Mouse (Mus musculus) spleen, postnatal 36 days (tissue): Measurements from ENCODE around the gene Mfge8.

ENCODE experiments used
- DNase-seq, 2 experiments: peaks; one replicate each; pipeline ENCODE4 v3.0.0; 2022; ENCODE audit warnings: low spot score in 2 of 2, mixed read lengths in 1 of 2

Gene Mfge8

DNA sequence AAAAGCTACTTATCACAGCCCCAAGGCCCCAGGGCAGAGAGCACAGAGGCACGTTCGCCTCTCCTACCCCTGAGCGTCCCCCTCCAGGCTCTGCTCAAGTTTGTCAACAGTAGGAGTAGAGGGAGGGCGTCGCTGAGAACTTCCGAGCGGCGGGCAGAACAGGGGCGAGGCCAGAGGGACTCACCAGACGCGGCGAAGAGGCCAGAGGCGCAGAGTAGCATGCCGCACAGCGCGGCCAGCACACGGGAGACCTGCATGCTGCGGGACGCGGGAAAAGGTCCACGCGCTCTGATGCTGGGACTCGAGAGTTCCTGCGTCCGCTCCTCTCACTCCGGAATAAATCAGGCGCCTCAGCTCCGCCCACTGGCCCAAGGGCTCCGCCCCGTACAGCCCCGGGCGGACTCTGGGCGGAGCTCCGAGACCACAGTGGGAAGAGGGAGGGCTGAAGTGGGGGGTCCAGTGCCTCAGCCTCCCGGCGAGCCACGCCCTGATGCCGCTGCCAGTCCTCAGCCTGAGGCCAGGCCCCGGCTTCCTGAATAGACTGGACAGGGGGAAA lies at the start of gene Mfge8:
TSS of gene Mfge8 (minus strand) at position 350 of the 556 bp plus-strand sequence.
- peak; percentile 84 to 85 for DNase-seq

DNA sequence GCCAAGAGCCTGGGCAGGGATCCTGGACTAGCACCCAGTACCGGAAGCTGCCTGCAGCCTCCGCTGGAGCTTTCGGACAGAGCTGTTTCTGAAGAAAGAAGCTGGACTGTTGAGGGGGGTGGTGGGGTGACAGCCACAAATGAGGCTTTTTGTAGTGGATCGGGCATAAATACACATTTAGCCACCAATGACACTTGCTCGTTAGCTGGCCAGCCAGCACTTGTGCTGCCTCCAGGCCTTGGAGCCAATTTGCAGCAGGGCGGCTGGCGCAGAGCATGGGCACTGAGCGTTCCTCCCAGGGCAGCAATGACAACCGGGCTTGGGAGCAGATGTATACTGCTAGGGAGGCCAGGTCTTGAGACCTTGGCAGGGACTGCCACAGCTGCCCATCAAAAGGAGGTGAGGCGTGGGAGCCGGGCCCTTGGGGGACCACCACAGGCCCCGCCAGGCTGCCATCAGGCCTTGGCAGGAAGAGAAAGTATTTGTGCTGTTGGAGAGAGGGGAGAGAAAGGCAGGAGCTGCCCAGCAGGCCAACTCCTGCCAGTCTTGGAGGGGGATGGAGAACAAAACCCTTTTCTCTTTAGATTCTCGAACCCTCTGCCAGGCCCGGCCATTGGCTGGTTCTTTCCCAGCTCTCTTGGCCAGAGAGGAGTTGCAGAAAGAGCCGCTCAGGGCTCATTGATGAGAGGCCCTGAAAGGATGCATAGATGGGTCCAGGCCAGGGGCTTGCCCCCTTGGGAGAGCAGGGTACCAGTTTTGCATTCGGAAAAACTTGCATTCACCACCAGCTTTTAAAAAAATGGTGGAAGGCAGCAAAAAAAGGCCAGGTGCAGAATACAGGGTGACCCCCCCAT lies 45.9 kb upstream of the Mfge8 start:
- no peak for DNase-seq

DNA sequence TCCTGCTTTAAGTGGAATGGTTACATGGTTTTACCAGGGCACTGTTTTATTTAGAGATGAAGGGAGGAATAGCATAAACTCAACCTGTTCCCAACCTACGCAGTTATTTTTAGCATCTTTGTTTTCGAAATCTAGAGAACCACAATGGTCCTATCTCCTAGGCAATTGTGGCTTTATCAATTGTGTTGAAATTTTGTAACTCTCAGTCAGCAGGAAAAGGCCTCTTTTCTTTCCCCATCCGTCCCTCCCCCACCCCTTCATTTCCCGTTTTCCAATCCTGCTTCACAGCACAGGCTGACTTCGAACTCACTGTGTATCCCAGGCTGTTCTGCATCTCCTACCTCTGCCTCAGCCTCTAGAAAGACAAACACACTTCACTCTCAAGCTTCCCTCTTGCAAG lies 45.1 kb upstream of the Mfge8 start:
- no peak for DNase-seq

DNA sequence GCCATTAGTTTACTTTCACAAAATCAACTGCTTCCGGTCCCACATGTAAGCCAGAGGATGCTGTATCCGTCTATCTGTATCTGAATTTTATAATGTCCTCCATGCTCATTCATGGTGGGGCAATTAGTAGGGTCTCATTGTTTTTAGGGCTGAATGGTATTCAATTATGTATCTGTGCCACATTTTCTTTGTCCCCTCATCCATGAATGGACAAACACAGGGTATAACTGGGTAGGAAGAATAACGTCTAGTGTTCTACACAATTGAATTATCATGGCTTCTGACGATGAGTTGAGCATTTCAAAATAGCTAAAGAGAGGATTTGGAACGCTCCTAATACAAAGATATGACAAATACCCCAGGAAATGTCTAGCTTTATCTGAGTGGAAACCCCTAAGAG lies 42.6 kb upstream of the Mfge8 start:
- DNase-seq = no peak

DNA sequence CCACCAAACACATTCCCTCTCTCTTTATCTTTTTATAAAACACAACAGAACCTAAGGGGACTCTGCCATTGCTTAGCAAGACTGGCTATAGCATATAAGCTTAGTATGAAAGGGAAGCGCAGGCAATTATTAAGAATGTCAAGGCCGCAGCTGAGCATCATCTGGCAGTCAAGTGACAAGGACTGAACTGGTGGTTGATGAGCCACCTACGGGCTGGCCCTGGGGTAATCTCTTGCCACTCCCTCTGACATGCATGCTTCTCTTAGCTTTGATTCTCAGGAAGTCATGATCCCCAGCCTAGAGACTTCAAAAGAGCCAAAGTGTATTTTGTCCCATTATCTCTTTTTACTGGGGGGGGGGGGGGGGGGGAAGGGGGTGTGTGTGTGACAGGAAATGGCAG lies 41.7 kb upstream of the Mfge8 start:
- DNase-seq = peak in 1 of 2 experiments; percentile 3

DNA sequence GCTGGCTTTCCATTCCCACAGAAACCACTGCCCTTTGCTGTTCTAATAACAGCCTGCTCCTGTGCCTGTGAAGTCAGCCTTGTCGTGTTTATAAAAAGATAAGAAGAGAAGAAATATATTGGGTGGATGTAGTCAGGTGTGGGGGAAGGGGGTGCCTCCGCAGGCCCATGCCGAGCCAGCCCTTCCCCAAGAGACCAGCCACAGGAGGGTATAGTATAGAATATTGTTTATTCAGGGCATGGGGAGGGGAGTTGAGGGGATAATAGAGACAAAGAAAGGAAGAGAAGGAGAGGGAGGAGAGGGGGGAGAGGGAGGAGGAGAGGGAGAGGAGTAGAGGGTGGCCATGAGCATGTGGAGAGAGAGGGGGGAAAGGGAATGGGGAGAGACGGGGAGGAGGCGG lies 40.4 kb upstream of the Mfge8 start:
- DNase-seq = no peak

DNA sequence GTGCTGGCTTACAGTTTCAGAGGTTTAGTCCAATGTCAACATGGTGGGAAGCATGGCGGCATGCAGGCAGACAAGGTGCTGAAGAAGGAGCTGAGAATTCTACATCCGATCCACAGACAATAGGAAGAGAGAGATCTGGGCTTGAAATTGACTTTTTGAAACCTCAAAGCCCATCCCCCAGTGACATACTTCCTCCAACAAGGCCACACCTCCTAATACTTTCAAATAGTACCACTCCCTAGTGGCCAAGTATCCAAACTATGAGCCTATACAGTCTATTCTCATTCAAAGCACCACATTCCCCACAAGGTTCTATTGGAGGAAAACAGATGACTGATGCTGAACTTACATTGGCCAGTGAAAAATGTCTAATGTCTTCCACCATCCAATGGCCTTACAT lies 38.7 kb upstream of the Mfge8 start:
- no peak for DNase-seq

DNA sequence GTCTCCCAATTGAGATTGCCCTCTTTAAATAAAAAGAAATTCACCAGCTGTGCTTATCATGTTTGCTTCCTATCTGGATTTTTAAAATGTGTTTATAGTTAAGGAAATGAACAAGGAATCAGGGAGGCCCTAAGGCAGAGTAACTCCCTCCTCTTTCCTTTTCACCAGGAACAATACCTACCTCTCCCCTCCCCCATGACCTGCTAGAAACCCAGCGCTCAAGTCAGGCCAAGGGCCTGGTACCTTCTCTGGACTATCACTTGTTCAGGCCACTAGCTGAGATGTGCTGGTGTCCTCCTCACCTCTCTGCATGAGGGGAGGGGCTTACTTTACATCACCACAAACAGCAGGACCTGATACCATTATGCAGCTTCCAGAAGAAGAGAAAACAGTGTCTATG lies 34.6 kb upstream of the Mfge8 start:
- DNase-seq = no peak

DNA sequence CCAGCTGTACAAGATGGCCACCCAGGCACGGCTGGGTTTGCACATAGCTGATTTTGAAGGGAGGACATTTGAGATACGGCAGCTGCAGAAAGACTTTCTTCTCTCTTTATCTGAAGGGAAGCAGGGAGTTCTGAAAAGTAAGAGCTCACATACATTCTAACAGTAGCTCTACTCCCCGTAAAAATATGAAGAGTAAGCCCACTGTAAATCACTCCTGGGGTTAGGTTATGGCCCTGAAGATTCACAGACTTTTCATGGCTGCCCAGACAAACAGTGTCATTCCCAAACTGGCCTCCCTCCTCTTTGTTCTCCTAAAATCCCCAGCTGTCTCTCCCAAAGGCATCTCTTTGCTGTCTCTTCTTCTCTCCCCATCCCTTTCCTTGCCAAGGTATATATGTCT lies 24.9 kb upstream of the Mfge8 start:
- no peak for DNase-seq

DNA sequence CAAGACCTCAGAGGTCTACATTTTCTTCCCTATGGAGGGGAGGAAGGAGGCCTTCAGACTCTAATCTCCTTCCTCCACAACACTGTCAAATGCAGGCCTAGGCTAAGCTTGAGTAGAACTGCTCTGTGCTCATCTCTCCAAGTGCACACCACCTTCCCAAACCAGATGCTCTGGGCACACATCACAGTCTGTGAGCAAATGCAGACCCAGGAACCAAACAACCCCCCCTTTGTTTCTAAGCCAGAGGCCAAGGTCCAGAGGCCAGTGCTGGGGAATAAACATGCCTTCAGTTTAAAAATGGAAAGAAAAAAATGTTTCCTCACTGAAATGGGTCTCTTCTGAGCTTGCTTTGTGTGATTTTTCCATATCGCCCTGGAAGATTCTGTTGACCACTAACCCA lies 22.9 kb upstream of the Mfge8 start:
- no peak for DNase-seq

DNA sequence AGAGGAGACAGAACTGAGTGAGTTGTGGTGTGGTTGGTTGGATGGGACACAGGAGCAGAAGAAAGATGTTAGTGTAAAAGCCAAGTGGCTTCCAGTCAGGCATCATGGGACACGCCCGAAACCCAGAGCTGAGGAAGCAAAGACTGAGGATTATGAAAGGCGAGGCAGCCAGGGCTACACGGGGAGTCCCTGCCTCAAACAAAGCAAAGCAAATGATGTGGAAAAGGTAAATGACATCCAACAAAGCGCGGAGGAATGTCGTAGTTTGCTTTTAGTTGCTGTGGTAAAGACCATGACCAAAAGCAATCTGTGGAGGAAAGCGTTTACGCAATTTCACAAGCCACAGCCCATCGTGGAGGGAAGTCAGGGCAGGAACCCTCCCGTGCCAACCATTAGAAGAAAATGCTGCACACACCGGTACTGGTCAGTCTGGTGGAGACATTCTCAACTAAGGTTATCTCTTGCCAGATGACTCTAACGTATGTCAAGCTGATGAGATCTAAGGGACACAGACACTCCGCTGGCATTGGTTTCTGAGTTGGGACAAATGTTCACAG lies 18.2 kb upstream of the Mfge8 start:
- no peak for DNase-seq

DNA sequence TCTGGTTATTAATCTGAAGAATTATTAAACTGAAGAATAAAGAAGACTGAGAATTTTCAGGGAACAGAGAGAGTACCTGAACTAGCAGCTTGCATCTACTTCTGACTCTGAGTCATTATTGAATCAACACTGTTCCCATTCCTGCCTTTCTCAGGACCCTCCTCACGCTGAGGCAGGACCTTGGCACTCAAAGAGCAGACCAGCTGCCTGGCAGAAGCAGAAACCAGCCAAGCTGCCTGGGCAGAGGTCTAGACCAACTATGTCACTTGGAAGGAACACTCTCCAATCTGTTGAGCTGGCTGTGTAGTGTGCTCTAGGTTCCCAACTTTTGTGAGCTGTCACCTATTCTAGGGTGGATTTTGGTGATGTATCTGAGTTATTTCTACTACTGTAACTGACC lies 10.5 kb upstream of the Mfge8 start:
- DNase-seq = no peak

DNA sequence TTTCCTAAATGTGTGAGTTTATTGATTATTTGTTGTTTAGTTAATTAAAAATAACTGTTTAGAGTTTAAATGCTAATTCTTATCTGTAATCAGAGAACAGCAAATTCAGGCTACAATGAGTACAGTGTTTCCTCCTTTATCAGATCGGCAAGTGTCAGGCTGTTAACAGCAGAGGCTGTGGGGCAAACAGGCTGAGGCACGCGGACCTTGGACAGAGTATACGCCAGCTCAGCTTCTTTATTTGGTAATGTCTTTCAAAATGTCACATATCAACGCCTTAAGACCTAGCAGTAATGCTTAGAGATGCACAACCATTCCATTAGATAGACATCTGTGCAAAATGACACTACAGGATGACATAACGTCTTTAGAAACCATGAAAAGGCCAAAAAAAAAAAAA lies 662 bp upstream of the Mfge8 start:
- no peak for DNase-seq

DNA sequence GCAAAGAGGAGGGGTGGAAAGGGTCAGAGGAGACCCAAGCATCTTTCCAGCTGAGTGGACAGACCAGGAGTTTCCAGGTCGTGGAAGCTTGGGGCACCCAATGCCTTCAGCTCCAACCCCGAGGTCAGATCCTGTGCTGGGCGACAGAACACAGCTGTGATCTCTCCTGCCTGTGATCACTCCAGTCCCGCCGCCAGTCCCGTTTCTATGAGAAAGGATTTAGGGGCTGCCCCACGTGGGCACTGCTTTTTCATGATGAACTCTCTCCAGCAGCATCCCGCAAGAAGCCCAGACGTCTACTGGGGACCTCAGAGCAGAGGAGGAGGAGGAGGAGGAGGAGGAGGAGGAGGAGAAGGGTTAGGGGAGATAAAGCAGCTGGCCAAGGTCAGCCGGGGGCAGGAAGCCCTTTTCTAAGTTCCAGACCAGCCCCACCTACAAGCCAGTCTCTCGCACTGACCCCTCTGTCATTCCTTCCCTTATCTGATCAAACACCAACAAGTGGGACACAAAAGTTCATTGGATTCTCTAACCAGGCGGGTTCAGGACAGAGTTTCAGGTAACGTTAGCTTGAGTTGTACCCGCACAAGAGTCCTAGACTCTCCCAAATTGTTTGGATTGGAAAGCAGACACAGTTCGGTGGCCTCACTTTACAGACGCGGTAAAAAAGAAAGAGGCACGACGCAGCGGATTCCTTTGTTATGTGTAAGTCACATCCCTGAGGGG lies 768 bp downstream of the Mfge8 start:
- DNase-seq = no peak

DNA sequence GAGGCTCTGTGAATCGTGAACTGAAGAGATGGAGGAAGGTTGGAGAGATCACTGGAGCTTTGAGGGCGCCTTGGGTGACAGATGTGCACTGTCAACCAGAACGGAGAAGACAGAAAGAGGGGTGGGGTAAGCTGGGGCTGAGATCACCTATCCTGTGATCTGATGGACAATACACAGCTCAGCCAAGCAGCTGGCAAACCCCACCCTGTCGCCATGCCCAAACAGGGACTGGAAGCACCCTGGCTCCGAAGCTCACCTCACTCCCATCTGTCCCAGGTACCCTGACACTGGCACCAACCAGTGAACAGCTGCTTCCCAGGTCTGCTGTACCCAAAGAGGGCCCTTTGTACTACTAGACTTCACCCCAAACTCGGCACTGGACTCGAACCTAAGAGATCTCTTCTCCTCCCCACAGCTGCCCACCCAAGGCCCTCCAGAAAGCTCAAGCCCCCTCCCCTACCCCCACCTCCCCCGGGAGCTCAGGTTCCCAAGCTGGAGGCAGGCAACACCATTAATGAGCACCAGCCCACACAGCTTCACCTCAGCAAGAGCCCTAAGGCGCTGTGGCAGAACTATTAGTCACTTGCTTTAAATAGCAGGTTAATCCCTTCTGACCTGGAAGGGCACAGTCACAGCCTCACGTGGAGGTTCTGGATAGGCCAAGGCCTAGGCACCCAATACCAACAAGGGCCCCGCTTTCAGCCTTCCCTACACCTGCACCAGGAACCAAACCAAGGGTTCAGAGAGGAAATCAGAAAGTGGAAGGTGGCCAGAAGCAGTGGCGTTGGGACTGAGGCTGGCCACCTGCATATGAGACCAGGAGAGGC lies 1.6 kb downstream of the Mfge8 start:
- no peak for DNase-seq

DNA sequence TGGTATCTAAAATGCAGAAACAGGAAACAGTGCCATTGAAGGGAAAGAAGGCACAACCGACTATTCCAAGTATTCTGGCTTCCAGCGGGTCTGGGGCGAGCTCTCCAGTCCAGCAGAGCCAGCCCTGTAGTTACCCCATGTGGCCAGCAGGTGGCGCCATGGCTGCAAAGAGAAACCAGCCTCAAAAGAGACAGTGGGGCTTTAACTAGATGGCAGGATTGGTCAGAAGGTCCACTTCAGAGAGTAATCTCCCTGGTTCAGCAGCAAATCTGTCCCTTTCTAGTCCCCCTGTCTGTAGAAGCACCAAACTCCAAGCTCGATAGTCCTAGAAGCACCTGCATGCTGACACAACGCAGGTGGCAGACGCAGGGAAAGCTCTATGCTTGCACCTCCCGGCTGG lies 8.0 kb downstream of the Mfge8 start:
- DNase-seq = peak; percentile 28 to 42

DNA sequence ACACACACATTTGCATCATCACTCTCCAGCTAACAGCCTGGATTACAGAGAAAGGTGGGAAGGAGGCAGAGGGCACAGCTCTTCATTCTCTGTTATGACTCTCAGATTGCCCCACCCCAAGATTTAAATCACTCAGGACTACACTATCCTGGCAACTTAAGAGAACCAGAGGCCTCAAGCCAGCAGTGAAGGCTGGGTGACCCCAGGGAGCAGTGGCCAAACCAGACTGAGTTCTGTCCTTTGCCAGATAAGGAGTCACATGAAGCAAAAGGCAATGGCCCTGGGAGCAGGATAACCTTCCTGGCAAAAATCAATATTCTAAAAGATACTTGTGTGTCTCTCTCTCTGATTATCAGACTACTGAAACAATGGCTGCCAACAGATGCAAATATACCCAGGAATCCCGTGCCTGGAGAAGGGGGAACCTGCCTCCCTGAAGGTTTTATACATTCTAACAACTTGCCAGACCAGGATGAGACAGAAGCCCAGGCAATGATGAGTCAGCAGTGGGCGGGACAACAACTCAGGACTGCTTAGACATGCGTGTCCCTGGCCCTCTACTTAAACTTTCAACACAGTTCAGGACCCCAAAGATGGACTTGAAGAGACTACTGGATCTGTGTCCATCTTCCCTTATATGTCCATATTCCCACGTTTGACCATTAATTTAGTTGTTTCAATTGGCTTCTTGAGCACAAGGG lies 8.8 kb downstream of the Mfge8 start:
- no peak for DNase-seq

DNA sequence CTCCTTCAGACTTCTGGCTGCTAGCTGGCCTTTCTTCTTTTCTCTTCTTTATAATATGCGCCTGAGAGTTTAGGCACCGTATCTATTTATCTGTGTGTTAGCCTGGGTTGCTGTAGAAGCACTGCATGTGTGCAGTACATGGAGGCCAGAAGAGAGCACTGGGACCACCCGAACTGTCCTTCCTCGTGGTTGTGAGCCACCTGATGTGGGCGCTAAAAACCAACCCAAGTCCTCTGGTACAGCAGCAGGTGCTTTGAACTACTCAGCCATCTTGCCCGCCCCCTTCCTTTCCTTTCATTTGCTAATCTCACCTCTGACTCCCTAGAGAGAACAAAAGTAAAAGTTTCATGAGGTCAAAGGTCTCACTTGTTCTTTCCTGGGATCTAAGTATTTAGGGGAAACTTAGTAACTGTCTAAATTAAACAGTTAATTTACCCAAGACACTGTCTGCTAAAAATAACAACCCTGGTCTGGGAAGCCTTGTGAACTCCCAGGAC lies 9.5 kb downstream of the Mfge8 start:
- no peak for DNase-seq

DNA sequence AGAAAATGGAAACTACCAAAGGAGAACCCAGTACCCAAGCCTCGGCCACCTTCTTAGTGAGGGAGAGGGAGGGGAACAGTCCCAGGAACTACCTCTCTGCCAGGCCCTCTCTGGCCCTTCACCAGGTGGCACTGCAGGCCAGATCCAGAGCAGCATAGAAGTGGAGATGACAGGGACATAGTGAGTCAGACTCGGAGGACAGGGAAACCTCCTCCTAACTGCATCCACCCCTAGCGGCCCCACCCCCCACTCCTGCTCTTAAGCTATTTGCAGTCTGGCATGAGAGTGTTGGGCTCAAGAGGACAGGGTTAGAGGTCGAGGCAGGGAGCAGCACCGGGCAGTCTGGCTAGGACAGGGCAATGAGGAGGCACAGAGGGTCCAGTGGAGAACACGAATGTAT lies 15.5 kb downstream of the Mfge8 start:
- DNase-seq = no peak

DNA sequence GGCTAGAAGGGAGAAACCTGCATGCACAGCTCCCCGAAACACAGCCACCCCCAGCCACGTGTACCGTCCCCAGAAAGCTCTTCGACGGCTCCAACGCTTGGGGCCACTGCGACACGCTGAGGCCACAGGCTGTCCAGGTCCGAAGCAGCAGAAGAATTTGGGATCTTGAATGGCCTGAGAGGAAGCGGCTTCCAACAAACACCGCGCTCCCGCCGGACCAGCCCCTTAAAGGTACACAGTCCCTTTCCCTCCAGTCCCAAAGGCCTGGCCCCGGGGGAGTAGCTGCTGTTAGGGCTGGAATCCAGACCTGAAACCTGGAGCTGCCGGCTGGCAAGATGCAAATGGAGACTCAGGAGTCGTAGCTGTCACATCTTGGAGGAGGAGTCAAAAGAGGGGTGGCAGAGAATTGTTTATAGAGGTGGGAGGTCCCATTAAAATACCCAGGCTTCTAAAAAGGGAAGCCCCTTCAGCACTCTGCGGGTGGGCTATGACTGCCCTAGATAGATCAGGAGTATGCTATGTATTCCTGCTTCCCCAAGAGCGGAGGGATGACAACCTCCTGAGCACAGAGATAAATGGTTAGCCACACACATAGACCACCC lies 17.9 kb downstream of the Mfge8 start, which contains the start of gene Hapln3:
TSS of gene Hapln3 (minus strand) at position 176 of the 602 bp plus-strand sequence.
- no peak for DNase-seq
